Mouse (Mus musculus) ovary, postnatal 36 days (tissue): Measurements from ENCODE around the gene Pgpep1.

Source experiments
- DNase-seq: peaks from one replicate; pipeline ENCODE4 v3.0.0; 2022; ENCODE audit warnings: low spot score, mixed read lengths

The Pgpep1 gene

GRCm38 (mm10) chr8:70689892-70690390 lies 29.8 kb upstream of the Pgpep1 start:
- no peak for DNase-seq

- DNase-seq = no peak
These were observed 27.9 kb upstream of the Pgpep1 start for GRCm38 (mm10) chr8:70688136-70688535.

GRCm38 (mm10) chr8:70687576-70687975 lies 27.4 kb upstream of the Pgpep1 start:
- DNase-seq = peak; percentile 53

- DNase-seq = no peak
These were observed 24.1 kb upstream of the Pgpep1 start for GRCm38 (mm10) chr8:70684291-70684690.

GRCm38 (mm10) chr8:70682692-70683091 lies 22.5 kb upstream of the Pgpep1 start:
- DNase-seq = no peak

- peak; percentile 68 for DNase-seq
These were observed 22.0 kb upstream of the Pgpep1 start for GRCm38 (mm10) chr8:70682193-70682592.

GRCm38 (mm10) chr8:70681410-70681809 lies 21.2 kb upstream of the Pgpep1 start:
- no peak for DNase-seq

GRCm38 (mm10) chr8:70680039-70680438 lies 19.9 kb upstream of the Pgpep1 start:
- DNase-seq = no peak

DNA sequence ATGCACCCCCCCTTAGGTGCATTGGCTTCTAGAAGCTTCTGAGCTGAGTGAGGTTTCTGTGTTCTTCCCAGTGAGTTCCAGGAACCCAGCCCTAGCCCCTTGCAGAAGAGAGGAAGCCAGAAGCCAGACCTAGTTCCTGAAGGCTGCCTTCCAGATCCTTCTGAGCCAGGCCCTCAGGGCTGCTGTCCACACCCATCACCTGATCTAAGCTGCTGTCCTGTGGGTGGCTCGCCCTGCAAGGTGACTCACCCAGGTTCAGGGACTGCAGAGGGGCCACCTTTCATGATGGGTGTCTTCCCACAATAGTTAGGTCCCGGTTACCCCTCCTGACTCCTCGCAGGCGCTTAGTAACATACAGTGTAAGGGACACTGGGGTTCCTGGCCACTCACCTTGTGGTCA lies 19.2 kb upstream of the Pgpep1 start:
- DNase-seq = no peak

- DNase-seq = no peak
These were observed 18.5 kb upstream of the Pgpep1 start for GRCm38 (mm10) chr8:70678679-70679078.

DNA sequence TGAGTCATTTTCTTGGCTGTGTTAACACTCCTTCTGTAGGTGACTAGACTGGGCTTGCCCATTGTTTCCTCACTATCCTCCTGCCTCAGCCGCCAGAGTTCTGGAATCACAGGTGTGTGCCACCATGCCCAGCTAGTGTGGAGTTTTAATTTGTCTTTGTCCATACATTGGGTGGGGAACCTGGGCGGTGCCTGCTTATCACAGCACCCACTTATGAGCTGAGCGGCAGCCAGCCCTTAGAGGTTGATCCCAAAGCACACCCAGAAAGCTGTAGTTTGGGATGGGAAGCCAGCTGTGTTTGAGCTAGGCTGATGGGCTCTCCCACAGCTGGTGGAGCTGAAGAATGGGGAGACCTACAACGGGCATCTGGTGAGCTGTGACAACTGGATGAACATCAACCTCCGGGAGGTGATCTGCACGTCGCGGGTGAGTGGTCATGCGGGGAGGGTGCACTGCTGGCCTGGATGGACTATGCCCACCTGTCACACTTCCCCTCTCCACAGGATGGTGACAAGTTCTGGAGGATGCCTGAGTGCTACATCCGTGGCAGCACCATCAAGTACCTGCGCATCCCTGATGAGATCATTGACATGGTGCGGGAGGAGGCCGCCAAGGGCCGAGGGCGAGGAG lies 17.4 kb upstream of the Pgpep1 start:
- DNase-seq = no peak

GRCm38 (mm10) chr8:70675336-70675735 lies 15.1 kb upstream of the Pgpep1 start:
- DNase-seq = no peak

- no peak for DNase-seq
These were observed 14.5 kb upstream of the Pgpep1 start for GRCm38 (mm10) chr8:70674716-70675115.

GRCm38 (mm10) chr8:70674109-70674508 lies 13.9 kb upstream of the Pgpep1 start:
- no peak for DNase-seq

- DNase-seq = peak; percentile 95
These were observed 13.1 kb upstream of the Pgpep1 start, which contains the start of gene Lsm4 for GRCm38 (mm10) chr8:70673079-70673856. Gene Lsm4 (plus strand): TSS chr8:70673248.

DNA sequence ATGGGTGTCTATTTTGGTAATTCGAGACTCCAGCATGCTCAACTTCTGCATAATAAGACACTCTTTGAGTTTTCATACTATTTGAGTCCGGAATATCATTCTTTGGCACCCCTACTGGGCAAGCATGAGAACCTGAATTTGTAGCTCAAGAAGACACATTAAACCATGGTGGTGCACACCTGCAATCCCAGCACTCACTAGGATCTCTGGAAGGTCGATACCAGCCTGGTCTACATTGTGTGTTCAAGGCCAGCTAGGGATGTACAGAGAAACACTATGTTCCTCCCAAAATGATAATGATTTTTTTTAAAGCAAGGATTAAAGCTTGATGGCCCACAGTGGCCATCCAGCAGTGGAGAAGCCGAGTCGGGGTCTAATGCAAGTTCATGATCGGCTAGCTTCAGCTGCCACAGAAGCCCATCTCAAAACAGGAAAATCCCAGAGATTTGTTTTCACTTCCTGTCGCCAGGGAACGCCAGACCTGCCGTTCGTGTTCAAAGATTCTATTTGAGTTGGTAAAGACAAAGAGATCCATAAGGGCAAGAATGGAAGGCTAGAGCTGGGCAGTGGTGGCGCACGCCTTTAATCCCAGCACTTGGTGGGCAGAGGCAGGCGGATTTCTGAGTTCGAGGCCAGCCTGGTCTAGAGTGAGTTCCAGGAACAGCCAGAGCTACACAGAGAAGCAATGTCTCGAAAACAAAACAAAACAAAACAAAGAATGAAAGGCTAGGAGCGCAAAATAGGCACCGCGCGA lies 12.3 kb upstream of the Pgpep1 start:
- no peak for DNase-seq

- no peak for DNase-seq
These were observed 11.6 kb upstream of the Pgpep1 start for GRCm38 (mm10) chr8:70671615-70672324.

GRCm38 (mm10) chr8:70667071-70667470 lies 6.9 kb upstream of the Pgpep1 start:
- no peak for DNase-seq

DNA sequence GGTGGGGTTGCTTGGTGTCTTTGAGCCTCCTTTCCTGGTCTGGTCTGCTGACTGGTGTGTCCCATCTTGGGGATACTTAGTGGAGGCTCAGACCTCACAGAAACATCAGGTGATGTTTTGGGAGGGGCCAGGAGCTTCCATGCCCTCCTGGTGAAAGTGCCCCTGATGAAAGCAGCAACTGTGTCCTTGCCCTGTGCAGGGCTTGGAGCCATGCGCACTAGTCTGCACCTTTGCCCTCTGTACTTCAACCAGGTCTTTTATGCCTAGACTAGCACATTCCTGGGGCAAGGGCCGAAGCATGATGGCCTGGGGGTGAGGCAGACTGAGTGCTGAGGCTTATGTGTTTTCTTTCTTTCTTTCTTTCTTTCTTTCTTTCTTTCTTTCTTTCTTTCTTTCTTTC lies 5.4 kb upstream of the Pgpep1 start:
- no peak for DNase-seq

DNA sequence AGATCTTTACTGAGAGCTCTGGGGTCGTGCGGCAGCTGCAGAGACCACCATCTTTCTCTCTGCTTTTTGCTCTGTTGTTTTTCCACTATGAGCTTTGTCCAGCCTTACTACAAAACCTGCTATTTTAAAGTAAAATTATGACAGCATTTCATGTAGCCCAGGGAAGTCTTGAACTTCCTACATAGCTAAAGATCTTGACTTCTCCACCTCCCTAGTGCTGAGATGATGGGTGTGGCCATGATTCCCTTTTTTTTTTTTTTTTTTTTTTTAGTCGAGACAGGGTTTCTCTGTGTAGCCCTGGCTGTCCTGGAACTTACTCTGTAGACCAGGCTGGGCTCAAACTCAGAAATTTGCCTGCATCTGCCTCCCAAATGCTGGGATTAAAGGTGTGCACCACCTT lies 4.4 kb upstream of the Pgpep1 start:
- no peak for DNase-seq

GRCm38 (mm10) chr8:70663691-70664090 lies 3.5 kb upstream of the Pgpep1 start:
- DNase-seq = no peak
